In the genomic region with DNA sequence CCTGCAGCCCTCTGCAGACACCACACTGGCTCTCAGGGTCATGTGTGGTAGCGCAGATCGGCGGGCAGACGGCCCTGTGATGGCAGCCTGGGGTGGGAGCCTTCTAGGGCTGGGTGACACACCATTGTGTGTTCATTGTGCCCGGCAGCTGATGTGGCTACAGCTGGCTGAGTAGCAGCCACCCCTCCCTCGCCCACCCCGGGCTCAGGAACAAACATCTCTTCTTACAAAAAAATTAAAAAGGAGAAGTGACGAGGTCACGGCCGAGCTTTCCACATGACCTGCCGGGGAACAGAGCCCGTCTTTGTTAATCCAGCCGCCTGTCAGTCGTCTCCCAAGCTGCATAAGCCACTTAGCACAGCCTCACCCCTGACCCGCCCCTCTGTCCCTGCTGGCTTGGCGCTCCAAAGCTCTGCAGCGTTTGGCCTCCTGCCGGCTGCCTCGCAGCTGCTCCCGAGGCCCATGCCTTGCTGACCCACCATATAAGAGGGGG, we compare ENCODE assay signal across 7 mouse cellular contexts.
DNase-seq lines count a peak whose midpoint lies in the region; ATAC-seq and TF ChIP-seq lines count a peak whose summit lies in the region.

No protein-coding gene starts in this region.

- peak overlapping the region; percentile 31 for H3ac ChIP-seq in C2C12 (ENCODE audit: control insufficient read depth, insufficient read length, low read depth)

- peaks cover 12% of the 10 kb centered on the region for H3K4me1 ChIP-seq in forebrain, embryonic 16.5 days (replicated peaks; ENCODE audit: control insufficient read depth, insufficient read depth, low read length)
- H3K4me1 ChIP-seq in hindbrain, postnatal 0 days (ENCODE audit: insufficient read depth, low read length), result peaks cover 24% of the 10 kb centered on the region; the same call in 1 of the 2 replicates
- peaks cover 57% of the 10 kb centered on the region for H3K4me1 ChIP-seq in limb, embryonic 12.5 days (replicated peaks)
- peaks cover 60% of the 10 kb centered on the region for H3K4me1 ChIP-seq in midbrain, embryonic 13.5 days (replicated peaks)
- peaks cover 24% of the 10 kb centered on the region for H3K4me1 ChIP-seq in stomach, embryonic 16.5 days (ENCODE audit: control insufficient read depth, insufficient read depth, low read length)

- no peak for TF ChIP-seq CTCF in C2C12 (IDR thresholded peaks at IDR 0.05; ENCODE audit: control insufficient read depth, insufficient read depth, insufficient read length)
- TF ChIP-seq CTCF in hindbrain, postnatal 0 days (IDR thresholded peaks at IDR 0.05; ENCODE audit: low read depth), result peak; percentile 36

- 7% methylated on average over 20 of the region's 20 CpGs for WGBS in forebrain, embryonic 16.5 days
- WGBS in hindbrain, postnatal 0 days, result 14% methylated on average over 20 of the region's 20 CpGs
- 8% methylated on average over 20 of the region's 20 CpGs for WGBS in limb, embryonic 12.5 days
- WGBS in midbrain, embryonic 13.5 days, result 3% methylated on average over 20 of the region's 20 CpGs
- 19% methylated on average over 20 of the region's 20 CpGs for WGBS in stomach, embryonic 16.5 days

- DNase-seq in Muller cell, postnatal 12 days (ENCODE audit: inconsistent ontology term), result peak; percentile 89
- DNase-seq in hindbrain, postnatal 0 days (ENCODE audit: low spot score), result peak; percentile 82

- peak overlapping the region; percentile 34; the same call in 1 of the 2 replicates for H3K9ac ChIP-seq in forebrain, embryonic 16.5 days (replicated peaks; ENCODE audit: low read depth, low read length)
- H3K9ac ChIP-seq in hindbrain, postnatal 0 days (replicated peaks; ENCODE audit: low read length), result 0 out of 2 replicates have a peak overlapping the region, but pooled peaks have one; percentile 0
- peak overlapping the region; percentile 50; the same call in 1 of the 2 replicates for H3K9ac ChIP-seq in limb, embryonic 12.5 days (replicated peaks)
- H3K9ac ChIP-seq in midbrain, embryonic 13.5 days (replicated peaks), result peak overlapping the region; percentile 49; the same call in 1 of the 2 replicates
- H3K9ac ChIP-seq in stomach, embryonic 16.5 days (ENCODE audit: low read length), result peak overlapping the region; percentile 17; the same call in 1 of the 2 replicates

- peak; percentile 56 for ATAC-seq in forebrain, embryonic 16.5 days
- peak; percentile 78 for ATAC-seq in hindbrain, postnatal 0 days
- ATAC-seq in limb, embryonic 12.5 days (ENCODE audit: insufficient number of reproducible peaks, insufficient read depth, low FRiP score, low TSS enrichment, low read depth), result peak; percentile 32; the same call in 1 of the 2 replicates
- peak; percentile 78 for ATAC-seq in midbrain, embryonic 13.5 days
- peak; percentile 77 for ATAC-seq in stomach, embryonic 16.5 days (ENCODE audit: insufficient read depth, low FRiP score)

- H3K36me3 ChIP-seq in C2C12 (ENCODE audit: control insufficient read depth, insufficient read depth), result no peaks in the 10 kb centered on the region
- H3K36me3 ChIP-seq in forebrain, embryonic 16.5 days (ENCODE audit: control insufficient read depth, insufficient read depth), result no peaks in the 10 kb centered on the region
- H3K36me3 ChIP-seq in hindbrain, postnatal 0 days (ENCODE audit: insufficient read depth, low read length), result no peaks in the 10 kb centered on the region
- H3K36me3 ChIP-seq in limb, embryonic 12.5 days, result no peaks in the 10 kb centered on the region
- no peaks in the 10 kb centered on the region for H3K36me3 ChIP-seq in midbrain, embryonic 13.5 days
- no peaks in the 10 kb centered on the region for H3K36me3 ChIP-seq in stomach, embryonic 16.5 days (ENCODE audit: control insufficient read depth, insufficient read depth, low read length)

- no peaks in the 10 kb centered on the region for H3K27me3 ChIP-seq in C2C12 (ENCODE audit: control insufficient read depth, insufficient read depth, insufficient read length)
- no peaks in the 10 kb centered on the region for H3K27me3 ChIP-seq in forebrain, embryonic 16.5 days (replicated peaks; ENCODE audit: control insufficient read depth, insufficient read depth, low read length)
- H3K27me3 ChIP-seq in hindbrain, postnatal 0 days (ENCODE audit: insufficient read depth, low read length), result no peaks in the 10 kb centered on the region
- H3K27me3 ChIP-seq in limb, embryonic 12.5 days, result no peaks in the 10 kb centered on the region; the same call in 1 of the 2 replicates
- no peaks in the 10 kb centered on the region for H3K27me3 ChIP-seq in midbrain, embryonic 13.5 days
- H3K27me3 ChIP-seq in stomach, embryonic 16.5 days (ENCODE audit: control insufficient read depth, insufficient read depth, low read length), result no peaks in the 10 kb centered on the region

- H3K79me2 ChIP-seq in C2C12 (ENCODE audit: control insufficient read depth, insufficient read depth), result peaks cover 10% of the 10 kb centered on the region

- peak overlapping the region; percentile 51; the same call in 1 of the 2 replicates for H3K27ac ChIP-seq in forebrain, embryonic 16.5 days (ENCODE audit: low read length)
- H3K27ac ChIP-seq in hindbrain, postnatal 0 days, result peak overlapping the region; percentile 56
- H3K27ac ChIP-seq in limb, embryonic 12.5 days, result peak overlapping the region; percentile 70
- H3K27ac ChIP-seq in midbrain, embryonic 13.5 days, result peak overlapping the region; percentile 85
- no peak overlapping the region; the same call in 1 of the 2 replicates for H3K27ac ChIP-seq in stomach, embryonic 16.5 days (ENCODE audit: low read length)

- no peak overlapping the region for H3K4me3 ChIP-seq in C2C12 (ENCODE audit: insufficient read depth, poor library complexity, severe bottlenecking)
- no peak overlapping the region for H3K4me3 ChIP-seq in forebrain, embryonic 16.5 days (replicated peaks; ENCODE audit: low read length)
- no peak overlapping the region for H3K4me3 ChIP-seq in hindbrain, postnatal 0 days (ENCODE audit: low read length)
- no peak overlapping the region for H3K4me3 ChIP-seq in limb, embryonic 12.5 days (replicated peaks)
- no peak overlapping the region for H3K4me3 ChIP-seq in midbrain, embryonic 13.5 days (replicated peaks)
- no peak overlapping the region for H3K4me3 ChIP-seq in stomach, embryonic 16.5 days (replicated peaks; ENCODE audit: low read length)

- no peaks in the 10 kb centered on the region for H3K9me3 ChIP-seq in forebrain, embryonic 16.5 days (ENCODE audit: control insufficient read depth, low read length)
- no peaks in the 10 kb centered on the region for H3K9me3 ChIP-seq in hindbrain, postnatal 0 days (ENCODE audit: low read length)
- H3K9me3 ChIP-seq in limb, embryonic 12.5 days, result no peaks in the 10 kb centered on the region
- no peaks in the 10 kb centered on the region for H3K9me3 ChIP-seq in midbrain, embryonic 13.5 days
- H3K9me3 ChIP-seq in stomach, embryonic 16.5 days (replicated peaks; ENCODE audit: control insufficient read depth, low read length), result no peaks in the 10 kb centered on the region

- H3K79me3 ChIP-seq in C2C12 (ENCODE audit: low read depth), result no peaks in the 10 kb centered on the region

- H3K4me2 ChIP-seq in forebrain, embryonic 16.5 days (ENCODE audit: low read length), result no peak overlapping the region
- no peak overlapping the region for H3K4me2 ChIP-seq in hindbrain, postnatal 0 days (ENCODE audit: low read depth, low read length)
- peak overlapping the region; percentile 28 for H3K4me2 ChIP-seq in limb, embryonic 12.5 days
- H3K4me2 ChIP-seq in midbrain, embryonic 13.5 days (replicated peaks), result peak overlapping the region; percentile 7; the same call in 1 of the 2 replicates
- no peak overlapping the region for H3K4me2 ChIP-seq in stomach, embryonic 16.5 days (ENCODE audit: low read depth, low read length)

TF ChIP-seq in C2C12, 6 proteins besides CTCF, POLR2A, EP300 and RAD21:
- peak; percentile 31 for TF ChIP-seq MYOD1 (IDR thresholded peaks at IDR 0.05; ENCODE audit: control insufficient read depth, insufficient read length, low read depth)
- TF ChIP-seq FOSL1 (IDR thresholded peaks at IDR 0.05; ENCODE audit: insufficient read depth, low read length, poor library complexity, severe bottlenecking), result no peak
- no peak for TF ChIP-seq MYOG (IDR thresholded peaks at IDR 0.05; ENCODE audit: control insufficient read depth, extremely low read depth, insufficient read length)

Comparison
In these comparisons a context has a peak if more than half of its experiments do, and no peak if none do; other contexts are left out.
1. H3K4me2 ChIP-seq: peak in limb, embryonic 12.5 days (single experiment) and midbrain, embryonic 13.5 days (single experiment); none in forebrain, embryonic 16.5 days (single experiment), hindbrain, postnatal 0 days (single experiment) and stomach, embryonic 16.5 days (single experiment).
2. H3K9ac ChIP-seq: peak in every context shown above with its lines; median percentile 50 in limb, embryonic 12.5 days; 49 in midbrain, embryonic 13.5 days; 34 in forebrain, embryonic 16.5 days; 17 in stomach, embryonic 16.5 days; 0 in hindbrain, postnatal 0 days.
3. Peak in every context shown above with its lines, with median percentiles within 50 percentile points of each other: ATAC-seq.